Mouse (Mus musculus): ENCODE measurements at regions not wholly inside any gene's neighbourhood (a gene's known extent, or its start where the extent isn't known, plus 50 kb on each side); places are given as distances from the start of the nearest gene placed in this dataset.

DNA sequence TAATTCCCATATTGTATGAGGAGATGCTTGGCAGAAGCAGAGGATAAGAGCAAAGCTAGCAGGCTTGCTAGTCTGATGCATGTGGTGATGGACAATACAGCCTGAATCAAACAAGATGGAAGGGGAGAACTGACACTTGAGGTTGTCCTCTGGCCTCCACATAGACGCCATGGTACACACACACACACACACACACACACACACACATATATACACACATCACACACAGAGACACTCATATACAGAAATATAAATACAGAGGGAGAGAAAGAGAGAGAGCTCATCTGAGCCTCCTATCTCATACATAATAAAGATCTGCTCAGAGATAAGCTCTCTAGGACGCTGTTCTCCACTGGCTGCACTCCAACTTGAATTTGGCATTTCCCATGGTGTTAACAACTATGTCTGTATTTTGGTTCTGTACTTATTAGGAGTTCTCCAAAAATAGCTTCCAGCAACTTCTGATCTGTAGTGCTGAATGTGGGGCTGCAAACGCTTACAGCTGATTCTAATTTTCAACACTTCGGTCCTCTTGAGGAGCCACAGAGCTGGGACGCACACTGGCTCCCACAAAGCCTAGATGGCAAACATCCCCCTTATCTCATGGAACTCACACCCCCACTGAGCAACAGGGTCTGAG, 219.0 kb downstream of the Lpin1 start:
- no peak overlapping the region for H3K4me3 ChIP-seq
- no peaks in the 10 kb centered on the region for H3K27me3 ChIP-seq
- H3K4me2 ChIP-seq = no peak overlapping the region
- H3K36me3 ChIP-seq = no peaks in the 10 kb centered on the region
- no peaks in the 10 kb centered on the region for H3K9me3 ChIP-seq
- WGBS = 89% methylated on average over 5 of the region's 5 CpGs
- no peak overlapping the region for H3K27ac ChIP-seq (replicated peaks)
- ATAC-seq (ENCODE audit: low read depth) = no peak
- H3K9ac ChIP-seq = no peak overlapping the region
- H3K4me1 ChIP-seq (replicated peaks) = no peaks in the 10 kb centered on the region

DNA sequence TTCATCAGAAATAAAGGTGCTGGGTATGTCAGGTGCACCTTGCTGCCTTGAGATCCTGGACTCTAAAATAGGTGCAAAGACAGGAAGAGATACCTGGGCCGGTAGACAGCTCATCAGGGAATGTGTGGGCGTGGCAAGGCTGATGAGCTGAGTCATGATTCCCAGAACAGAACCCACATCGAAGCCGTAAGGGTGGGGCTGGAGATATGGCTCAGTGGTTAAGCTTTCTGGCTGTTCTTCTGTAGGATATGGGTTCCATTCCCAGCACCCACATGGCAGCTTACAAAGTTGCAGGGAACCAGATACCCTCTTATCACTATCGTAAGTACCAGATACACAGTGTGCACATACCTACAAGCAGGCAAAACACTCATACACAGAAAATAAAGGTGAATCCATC, 219.6 kb downstream of the Lpin1 start:
- Histone ChIP-seq H3K9ac (no peak overlapping the region), H3K27ac (replicated peaks) (no peak overlapping the region), H3K4me1 (replicated peaks) (no peaks in the 10 kb centered on the region), H3K4me3 (no peak overlapping the region), H3K9me3 (no peaks in the 10 kb centered on the region), H3K27me3 (no peaks in the 10 kb centered on the region), H3K36me3 (no peaks in the 10 kb centered on the region), H3K4me2 (no peak overlapping the region)
- ATAC-seq (ENCODE audit: low read depth) = no peak
- WGBS = 89% methylated on average over 5 of the region's 5 CpGs

- Histone ChIP-seq H3K27ac (replicated peaks) (no peak overlapping the region), H3K4me2 (no peak overlapping the region), H3K9ac (no peak overlapping the region), H3K4me1 (replicated peaks) (no peaks in the 10 kb centered on the region), H3K4me3 (no peak overlapping the region), H3K36me3 (no peaks in the 10 kb centered on the region), H3K9me3 (no peaks in the 10 kb centered on the region), H3K27me3 (no peaks in the 10 kb centered on the region)
- ATAC-seq (ENCODE audit: low read depth) = no peak
- WGBS = 87% methylated on average over 4 of the region's 4 CpGs
These were observed 223.7 kb downstream of the Lpin1 start for GRCm38 (mm10) chr12:16387035-16387434.

DNA sequence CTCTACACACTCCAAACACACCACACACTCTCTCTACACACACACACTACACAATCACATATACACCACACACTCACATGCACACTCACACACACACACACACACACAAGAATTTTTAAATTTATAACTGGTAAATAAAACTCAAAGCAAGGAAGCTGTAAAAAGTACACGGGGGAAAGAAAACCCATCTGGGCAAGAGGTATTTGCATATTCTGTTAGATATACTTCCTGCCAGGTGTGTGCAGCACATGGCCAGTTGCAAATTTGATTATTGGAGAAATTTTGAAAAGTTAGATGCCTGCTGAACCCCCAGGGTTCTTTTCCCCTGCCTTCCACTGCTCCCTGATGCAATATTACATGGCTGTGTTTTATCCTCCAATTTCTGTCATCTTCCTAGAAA, 226.4 kb downstream of the Lpin1 start:
- H3K27ac ChIP-seq (replicated peaks) = no peak overlapping the region
- H3K27me3 ChIP-seq = no peaks in the 10 kb centered on the region
- H3K4me1 ChIP-seq (replicated peaks) = no peaks in the 10 kb centered on the region
- ATAC-seq (ENCODE audit: low read depth) = no peak
- H3K36me3 ChIP-seq = no peaks in the 10 kb centered on the region
- H3K9me3 ChIP-seq = no peaks in the 10 kb centered on the region
- H3K9ac ChIP-seq = no peak overlapping the region
- no peak overlapping the region for H3K4me3 ChIP-seq
- 86% methylated on average over 1 of the region's 1 CpGs for WGBS
- H3K4me2 ChIP-seq = no peak overlapping the region

DNA sequence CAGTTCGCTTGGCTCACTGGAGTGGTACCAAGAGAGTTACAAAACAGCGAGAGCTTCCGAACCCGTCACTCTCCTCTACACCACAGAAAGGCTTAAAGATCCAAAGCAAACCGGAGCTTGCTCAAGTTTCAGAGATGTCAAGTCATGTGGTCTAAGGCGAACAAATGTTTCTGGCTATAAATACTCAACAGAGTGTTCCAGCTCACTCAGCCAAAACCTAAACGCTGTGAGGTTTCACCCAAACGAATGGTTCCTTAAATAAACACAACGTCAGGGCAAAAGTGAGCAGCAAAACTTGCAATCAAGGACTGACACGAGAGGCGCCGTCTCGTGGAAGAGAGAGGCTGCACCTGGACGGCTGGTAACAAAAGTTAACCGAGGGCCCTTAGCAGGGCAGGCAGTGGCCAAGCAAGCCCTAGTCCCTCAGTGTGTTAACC, 227.2 kb downstream of the Lpin1 start:
- no peak overlapping the region for H3K4me3 ChIP-seq
- H3K9ac ChIP-seq = no peak overlapping the region
- H3K4me2 ChIP-seq = no peak overlapping the region
- no peak overlapping the region for H3K27ac ChIP-seq (replicated peaks)
- no peaks in the 10 kb centered on the region for H3K36me3 ChIP-seq
- H3K9me3 ChIP-seq = no peaks in the 10 kb centered on the region
- ATAC-seq (ENCODE audit: low read depth) = no peak
- H3K4me1 ChIP-seq (replicated peaks) = no peaks in the 10 kb centered on the region
- no peaks in the 10 kb centered on the region for H3K27me3 ChIP-seq
- 82% methylated on average over 15 of the region's 15 CpGs for WGBS

DNA sequence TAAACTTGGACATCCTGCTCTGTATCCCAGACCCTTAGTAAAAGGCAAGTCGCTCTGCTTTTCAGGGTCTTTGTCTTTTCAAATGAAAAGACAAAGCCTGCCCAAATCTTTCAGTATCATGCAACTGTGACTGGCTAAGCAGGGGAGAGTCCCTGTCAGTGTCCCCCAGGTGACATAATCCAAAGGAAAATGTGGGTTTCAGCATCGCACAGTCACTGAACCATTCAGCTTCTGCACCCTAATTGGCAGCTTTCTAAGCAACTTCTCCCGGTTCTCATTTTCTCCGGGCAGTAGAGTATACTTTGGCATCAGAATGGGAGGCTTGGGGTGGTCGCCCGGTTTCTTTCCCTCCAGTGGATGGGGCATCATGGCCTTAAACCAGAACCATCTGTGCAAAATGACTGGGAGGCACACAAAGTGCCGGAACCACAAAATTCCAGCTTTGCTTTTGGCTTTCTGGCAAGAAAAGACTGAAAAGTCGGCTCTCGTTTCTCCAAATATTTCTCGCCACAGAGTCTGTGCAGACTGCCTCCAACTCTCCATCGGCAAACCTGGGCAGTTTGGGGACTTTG, 228.3 kb downstream of the Lpin1 start:
- WGBS = 86% methylated on average over 11 of the region's 11 CpGs
- no peak for ATAC-seq (ENCODE audit: low read depth)

GRCm38 (mm10) chr12:16381026-16381425, 229.7 kb downstream of the Lpin1 start:
- no peak overlapping the region for H3K9ac ChIP-seq
- H3K36me3 ChIP-seq = no peaks in the 10 kb centered on the region
- no peak overlapping the region for H3K4me2 ChIP-seq
- H3K9me3 ChIP-seq = no peaks in the 10 kb centered on the region
- no peak for ATAC-seq (ENCODE audit: low read depth)
- no peaks in the 10 kb centered on the region for H3K4me1 ChIP-seq (replicated peaks)
- H3K27ac ChIP-seq (replicated peaks) = no peak overlapping the region
- no peak overlapping the region for H3K4me3 ChIP-seq
- 80% methylated on average over 4 of the region's 4 CpGs for WGBS
- no peaks in the 10 kb centered on the region for H3K27me3 ChIP-seq

More for the DNA sequence above, 228.3 kb downstream of the Lpin1 start:
- no peak overlapping the region for H3K27ac ChIP-seq (replicated peaks)
- H3K36me3 ChIP-seq = no peaks in the 10 kb centered on the region
- H3K4me1 ChIP-seq (replicated peaks) = no peaks in the 10 kb centered on the region
- H3K27me3 ChIP-seq = no peaks in the 10 kb centered on the region
- H3K4me3 ChIP-seq = no peak overlapping the region
- no peaks in the 10 kb centered on the region for H3K9me3 ChIP-seq
- H3K4me2 ChIP-seq = no peak overlapping the region
- no peak overlapping the region for H3K9ac ChIP-seq

GRCm38 (mm10) chr12:16380346-16380745, 230.4 kb downstream of the Lpin1 start:
- WGBS = 83% methylated on average over 2 of the region's 2 CpGs
- no peak overlapping the region for H3K9ac ChIP-seq
- H3K36me3 ChIP-seq = no peaks in the 10 kb centered on the region
- H3K4me2 ChIP-seq = no peak overlapping the region
- no peak overlapping the region for H3K27ac ChIP-seq (replicated peaks)
- no peak for ATAC-seq (ENCODE audit: low read depth)
- H3K4me3 ChIP-seq = no peak overlapping the region
- no peaks in the 10 kb centered on the region for H3K27me3 ChIP-seq
- no peaks in the 10 kb centered on the region for H3K4me1 ChIP-seq (replicated peaks)
- no peaks in the 10 kb centered on the region for H3K9me3 ChIP-seq

DNA sequence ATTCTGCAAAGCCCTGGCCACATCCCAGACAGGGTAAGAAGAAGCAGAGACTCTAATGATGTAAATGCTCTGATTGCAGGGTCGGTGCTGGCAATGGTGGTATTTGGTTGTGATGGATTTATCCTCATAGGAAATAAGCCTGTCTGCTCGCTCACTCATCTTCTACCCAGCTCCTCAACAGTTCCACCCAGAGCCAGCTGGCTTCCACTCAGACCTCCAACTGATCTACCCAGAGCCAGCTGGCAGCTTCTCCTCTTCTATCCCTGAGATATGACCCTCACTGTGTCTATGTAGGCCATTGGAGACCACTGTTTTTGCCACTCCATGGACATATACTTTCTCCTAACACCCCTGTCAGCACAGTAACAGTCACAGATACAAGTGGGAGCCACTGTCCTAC, 231.4 kb downstream of the Lpin1 start:
- Histone ChIP-seq H3K27ac (replicated peaks) (no peak overlapping the region), H3K36me3 (no peaks in the 10 kb centered on the region), H3K9ac (no peak overlapping the region), H3K27me3 (no peaks in the 10 kb centered on the region), H3K4me2 (no peak overlapping the region), H3K9me3 (no peaks in the 10 kb centered on the region), H3K4me3 (no peak overlapping the region), H3K4me1 (replicated peaks) (no peaks in the 10 kb centered on the region)
- ATAC-seq (ENCODE audit: low read depth) = no peak
- 80% methylated on average over 2 of the region's 2 CpGs for WGBS

DNA sequence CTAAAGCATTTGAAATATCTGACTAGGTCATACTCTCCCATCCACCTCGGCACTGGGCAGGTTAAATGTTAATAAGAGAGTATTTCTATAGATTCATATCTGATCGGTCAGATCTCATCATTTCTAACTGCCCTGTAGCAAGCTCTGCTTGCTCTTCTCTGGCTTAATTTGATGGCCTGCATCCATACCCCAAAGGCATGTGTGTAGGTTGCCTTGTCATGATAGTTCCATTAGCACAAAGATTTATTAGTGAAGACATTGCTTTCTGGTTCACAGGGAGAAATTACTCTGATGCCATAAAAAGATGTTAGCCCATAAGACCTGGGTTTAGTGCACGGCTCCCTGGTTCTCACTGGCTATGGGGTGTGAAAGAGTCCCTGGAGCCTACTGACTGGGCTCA, 232.3 kb downstream of the Lpin1 start:
- Histone ChIP-seq H3K9me3 (no peaks in the 10 kb centered on the region), H3K27me3 (no peaks in the 10 kb centered on the region), H3K4me2 (no peak overlapping the region), H3K27ac (replicated peaks) (no peak overlapping the region), H3K36me3 (no peaks in the 10 kb centered on the region), H3K4me3 (no peak overlapping the region), H3K4me1 (replicated peaks) (no peaks in the 10 kb centered on the region), H3K9ac (no peak overlapping the region)
- ATAC-seq (ENCODE audit: low read depth) = no peak
- WGBS = 72% methylated on average over 3 of the region's 3 CpGs

- H3K9ac ChIP-seq = no peak overlapping the region
- H3K36me3 ChIP-seq = no peaks in the 10 kb centered on the region
- H3K27ac ChIP-seq (replicated peaks) = no peak overlapping the region
- WGBS = 83% methylated on average over 4 of the region's 4 CpGs
- H3K4me1 ChIP-seq (replicated peaks) = no peaks in the 10 kb centered on the region
- no peak overlapping the region for H3K4me2 ChIP-seq
- H3K27me3 ChIP-seq = no peaks in the 10 kb centered on the region
- H3K9me3 ChIP-seq = no peaks in the 10 kb centered on the region
- H3K4me3 ChIP-seq = no peak overlapping the region
- no peak for ATAC-seq (ENCODE audit: low read depth)
These were observed 236.3 kb downstream of the Lpin1 start for GRCm38 (mm10) chr12:16374331-16374996.

GRCm38 (mm10) chr12:16370061-16370460, 240.7 kb downstream of the Lpin1 start:
- no peak for ATAC-seq (ENCODE audit: low read depth)
- no peaks in the 10 kb centered on the region for H3K9me3 ChIP-seq
- no peak overlapping the region for H3K27ac ChIP-seq (replicated peaks)
- no peak overlapping the region for H3K4me2 ChIP-seq
- H3K4me3 ChIP-seq = no peak overlapping the region
- 74% methylated on average over 7 of the region's 7 CpGs for WGBS
- no peaks in the 10 kb centered on the region for H3K36me3 ChIP-seq
- no peak overlapping the region for H3K9ac ChIP-seq
- H3K4me1 ChIP-seq (replicated peaks) = no peaks in the 10 kb centered on the region
- no peaks in the 10 kb centered on the region for H3K27me3 ChIP-seq

DNA sequence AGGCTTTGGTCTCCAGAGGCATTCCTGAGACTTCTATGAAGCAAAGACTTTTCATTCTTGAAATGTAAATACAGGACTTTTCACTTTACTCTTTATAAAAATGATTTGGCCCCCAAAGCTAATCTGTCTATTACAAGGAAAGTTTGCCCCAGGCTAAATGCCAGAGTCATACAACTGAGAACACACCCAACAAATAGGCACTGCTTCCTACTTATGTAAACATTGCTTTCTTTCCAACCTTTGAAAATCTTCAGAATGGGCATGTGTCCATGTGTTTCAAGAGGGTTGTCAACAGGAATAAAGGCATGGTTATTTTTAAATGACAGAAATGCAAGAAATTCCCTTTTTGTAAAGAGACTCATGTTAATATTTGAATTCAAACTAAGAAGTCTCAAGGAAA, 248.4 kb downstream of the Lpin1 start:
- Histone ChIP-seq H3K4me3 (no peak overlapping the region), H3K4me1 (replicated peaks) (no peaks in the 10 kb centered on the region), H3K27me3 (no peaks in the 10 kb centered on the region), H3K9me3 (0 out of 2 replicates have a peak, but pooled peaks cover 5% of the 10 kb centered on the region), H3K9ac (no peak overlapping the region), H3K27ac (replicated peaks) (no peak overlapping the region), H3K36me3 (no peaks in the 10 kb centered on the region), H3K4me2 (no peak overlapping the region)
- ATAC-seq (ENCODE audit: low read depth) = no peak
